Mouse (Mus musculus) CH12.LX (cell line): ENCODE measurements around the gene Tom1. TPM values are rescaled to one million over a fixed set of nuclear protein-coding genes. Genes with fewer than 3 reads are reported as not detected.

Experiments used
- DNase-seq: peaks from one replicate; pipeline ENCODE4 v3.0.0-alpha.2; 2013; ENCODE audit errors: extremely low read depth
- H3K27ac ChIP-seq: 2 replicates; pipeline ENCODE4 v1.5.1; 2012; ENCODE audit warnings: low read depth, mild to moderate bottlenecking, control low read depth, moderate library complexity; ENCODE audit not compliant: insufficient read depth
- H3K27me3 ChIP-seq: replicated peaks from 2 replicates; pipeline ENCODE3; 2012; ENCODE audit warnings: inconsistent platforms
- H3K36me3 ChIP-seq, 2 experiments: replicated peaks in 1 of 2; 2 replicates each; pipeline versions ENCODE3 to v1.6.1; 2012; ENCODE audit warnings: inconsistent platforms in 1 of 2, low read length in 1 of 2, mild to moderate bottlenecking in 1 of 2, mixed read lengths in 1 of 2, moderate library complexity in 1 of 2; ENCODE audit not compliant: control insufficient read depth in 1 of 2, insufficient read depth in 1 of 2
- H3K4me1 ChIP-seq, 2 experiments: 2 replicates each; pipeline ENCODE4 v1.6.1; 2012; ENCODE audit warnings: inconsistent platforms in 1 of 2, moderate library complexity in 1 of 2; ENCODE audit not compliant: insufficient read depth in 2 of 2, control insufficient read depth in 1 of 2
- H3K4me2 ChIP-seq: 2 replicates; pipeline ENCODE4 v1.6.1; 2012; ENCODE audit warnings: low read depth, mild to moderate bottlenecking, control low read depth; ENCODE audit not compliant: poor library complexity, insufficient read depth, severe bottlenecking
- H3K4me3 ChIP-seq, 3 experiments: fragments of 150-350 bp in 1 of 3; sonication (generic) in 1 of 3; replicated peaks in 1 of 3; 2 replicates each; pipeline versions ENCODE3 to v1.5.1; 2011 to 2012; ENCODE audit warnings: low read depth in 2 of 3, low read length in 2 of 3, mild to moderate bottlenecking in 2 of 3, moderate library complexity in 2 of 3, control low read depth in 1 of 3, improper control_type of control experiment in 1 of 3, inconsistent platforms in 1 of 3, mixed read lengths in 1 of 3; ENCODE audit not compliant: poor library complexity in 1 of 3
- H3K79me2 ChIP-seq: replicated peaks from 2 replicates; pipeline ENCODE4 v1.6.1; 2012; ENCODE audit warnings: mild to moderate bottlenecking, moderate library complexity; ENCODE audit not compliant: control insufficient read depth, poor library complexity, insufficient read depth, severe bottlenecking; ENCODE audit errors: extremely low read depth
- H3K9ac ChIP-seq: 2 replicates; pipeline ENCODE4 v1.6.1; 2012; ENCODE audit warnings: low read depth, mild to moderate bottlenecking, control low read depth, moderate library complexity; ENCODE audit not compliant: insufficient read depth
- H3K9me3 ChIP-seq: replicated peaks from 2 replicates; pipeline ENCODE3; 2012; ENCODE audit warnings: low read length, inconsistent platforms, mixed read lengths
- BHLHE40 ChIP-seq: IDR thresholded peaks from 2 replicates; pipeline ENCODE4 v1.6.1; 2011; ENCODE audit warnings: mild to moderate bottlenecking, low read depth, low read length, improper control_type of control experiment
- CHD1 ChIP-seq: IDR thresholded peaks from 2 replicates; pipeline ENCODE4 v1.6.1; 2012; ENCODE audit warnings: low read depth, low read length, improper control_type of control experiment, inconsistent platforms
- CHD2 ChIP-seq: IDR thresholded peaks from 2 replicates; pipeline ENCODE4 v1.6.1; 2011; ENCODE audit warnings: low read length, improper control_type of control experiment
- CTCF ChIP-seq, 2 experiments: IDR thresholded peaks in 1 of 2; conservative IDR thresholded peaks in 1 of 2; 2 replicates each; pipeline ENCODE4 v1.5.1; 2011 to 2012; ENCODE audit warnings: low read depth in 2 of 2, low read length in 2 of 2, improper control_type of control experiment in 1 of 2, inconsistent platforms in 1 of 2, mild to moderate bottlenecking in 1 of 2, moderate library complexity in 1 of 2
- ELF1 ChIP-seq: IDR thresholded peaks from 2 replicates; pipeline ENCODE4 v1.6.1; 2014; ENCODE audit warnings: low read depth, mild to moderate bottlenecking, inconsistent platforms, low read length, improper control_type of control experiment
- EP300 ChIP-seq: IDR thresholded peaks from 2 replicates; pipeline ENCODE4 v1.6.1; 2011; ENCODE audit warnings: low read length, improper control_type of control experiment
- ETS1 ChIP-seq: conservative IDR thresholded peaks from 2 replicates; pipeline ENCODE4 v1.6.1; 2012; ENCODE audit warnings: low read depth, mild to moderate bottlenecking, inconsistent platforms, low read length, improper control_type of control experiment, moderate library complexity
- GABPA ChIP-seq: IDR thresholded peaks from 2 replicates; pipeline ENCODE4 v1.6.1; 2012; ENCODE audit warnings: low read depth, low read length, improper control_type of control experiment, inconsistent platforms; ENCODE audit not compliant: insufficient replicate concordance
- HCFC1 ChIP-seq: IDR thresholded peaks from 2 replicates; pipeline ENCODE4 v1.6.1; 2012; ENCODE audit warnings: low read depth, mild to moderate bottlenecking, inconsistent platforms, low read length, improper control_type of control experiment
- MXI1 ChIP-seq: IDR thresholded peaks from 2 replicates; pipeline ENCODE4 v1.6.1; 2011; ENCODE audit warnings: mild to moderate bottlenecking, low read depth, low read length, improper control_type of control experiment
- NELFE ChIP-seq: IDR thresholded peaks from 2 replicates; pipeline ENCODE4 v1.6.1; 2011; ENCODE audit warnings: low read depth, low read length, improper control_type of control experiment
- PAX5 ChIP-seq: IDR thresholded peaks from 2 replicates; pipeline ENCODE4 v1.6.1; 2012; ENCODE audit warnings: low read length, inconsistent platforms, mixed read lengths
- POLR2AphosphoS2 ChIP-seq: IDR thresholded peaks from 2 replicates; pipeline ENCODE4 v1.6.1; 2011; ENCODE audit warnings: low read depth, low read length, improper control_type of control experiment
- TCF12 ChIP-seq: IDR thresholded peaks from 2 replicates; pipeline ENCODE4 v1.6.1; 2014; ENCODE audit warnings: low read depth, mild to moderate bottlenecking, inconsistent platforms, low read length, improper control_type of control experiment
- ZNF384 ChIP-seq: IDR thresholded peaks from 2 replicates; pipeline ENCODE4 v1.6.1; 2012; ENCODE audit warnings: low read depth, low read length, improper control_type of control experiment, inconsistent platforms
- dilution Hi-C: fragments of 300-500 bp; cut with MboI; formaldehyde crosslinking; loops from 2 replicates; pipeline ENCODE4 v1.14.3; 2020; ENCODE audit warnings: low sequenced_read_pairs; ENCODE audit not compliant: extremely low pct_unique_long_range_greater_than_20kb, extremely low pct_ligation_motif_present
- in situ Hi-C: fragments of 300-500 bp; cut with MboI; formaldehyde crosslinking; loops from 3 replicates; pipeline ENCODE4 v1.14.3; 2019; ENCODE audit warnings: low sequenced_read_pairs, low pct_ligation_motif_present, low pct_unique_long_range_greater_than_20kb, mixed read lengths
- polyA plus RNA-seq: library from polyadenylated mRNA; unstranded; fragments of >175 nt; gene quantifications from 2 replicates; pipeline ENCODE4 v1.2.1, GENCODE M21; 2012; ENCODE audit warnings: low read depth; ENCODE audit not compliant: insufficient read length
- total RNA-seq, 2 experiments: library from RNA; depleted of rRNA; stranded (reverse); fragments of 300-350 nt in 1 of 2; fragments of >200 nt in 1 of 2; gene quantifications; 2 replicates each; pipeline ENCODE4 v1.2.3; 2012 to 2014

The Tom1 gene
- total and polyA plus RNA-seq, 3 experiments, result 13.4 to 25.3 (median 18.4) TPM

GRCm38 (mm10) chr8:74994540-74994939, 39.0 kb upstream of the Tom1 start:
- peak overlapping the region; percentile 98 for H3K9ac ChIP-seq
- H3K27ac ChIP-seq, result no peak overlapping the region
- no peak for DNase-seq
- peaks cover 10 to 13% of the 10 kb centered on the region in 2 experiments for H3K36me3 ChIP-seq
- H3K27me3 ChIP-seq, result peaks cover 4% of the 10 kb centered on the region
- H3K79me2 ChIP-seq, result peaks cover 8% of the 10 kb centered on the region
- peak overlapping the region; percentile 52 for H3K4me2 ChIP-seq
- no peaks in the 10 kb centered on the region for H3K9me3 ChIP-seq
- no peak for TF ChIP-seq CTCF (conservative IDR thresholded peaks at IDR 0.05 in 1 of 2, IDR thresholded peaks at IDR 0.05 in 1 of 2; ENCODE audit: low read depth in 2 of 2, low read length in 2 of 2)
- no peak for TF ChIP-seq BHLHE40
- no peak for TF ChIP-seq ELF1
- TF ChIP-seq CHD2, result no peak
- no peak for TF ChIP-seq GABPA
- TF ChIP-seq TCF12, result no peak
- no peak for TF ChIP-seq EP300
- no peak for TF ChIP-seq POLR2AphosphoS2
- no peak for TF ChIP-seq MXI1
- TF ChIP-seq HCFC1, result no peak
- no peak for TF ChIP-seq ZNF384
- H3K4me3 ChIP-seq, result peak overlapping the region; percentile 74 to 85 (median 82)
- H3K4me1 ChIP-seq, result peaks cover 0 to 16% of the 10 kb centered on the region in 2 experiments; a peak in 2 of 4 replicates
- in situ Hi-C loops (no loop called here), dilution Hi-C loops (no loop called here)

- Histone ChIP-seq H3K79me2 (peaks cover 5% of the 10 kb centered on the region; the same call in 1 of the 2 replicates), H3K36me3 (peaks cover 35 to 55% of the 10 kb centered on the region in 2 experiments), H3K27me3 (no peaks in the 10 kb centered on the region), H3K4me1 (peaks cover 0 to 4% of the 10 kb centered on the region in 2 experiments; a peak in 1 of 4 replicates), H3K9ac (no peak overlapping the region), H3K27ac (no peak overlapping the region), H3K4me2 (no peak overlapping the region)
- dilution Hi-C loops, result no loop called here
- in situ Hi-C loops, result no loop called here
- TF ChIP-seq ELF1, result no peak
- no peak for TF ChIP-seq GABPA
- TF ChIP-seq, all 38 proteins: peak for 0
- DNase-seq, result no peak
- no peak overlapping the region for H3K4me3 ChIP-seq
- H3K9me3 ChIP-seq, result no peaks in the 10 kb centered on the region
These were observed 33.1 kb upstream of the Tom1 start for GRCm38 (mm10) chr8:75000431-75000830.

- H3K27me3 ChIP-seq, result no peaks in the 10 kb centered on the region
- peaks cover 3 to 6% of the 10 kb centered on the region in 2 experiments; a peak in 3 of 4 replicates for H3K4me1 ChIP-seq
- peaks cover 13 to 60% of the 10 kb centered on the region in 2 experiments for H3K36me3 ChIP-seq
- in situ Hi-C loops, result no loop called here
- H3K27ac ChIP-seq, result no peak overlapping the region
- no peaks in the 10 kb centered on the region for H3K9me3 ChIP-seq
- H3K79me2 ChIP-seq, result peaks cover 8% of the 10 kb centered on the region
- DNase-seq, result no peak
- TF ChIP-seq HCFC1 (no peak), CHD1 (no peak), PAX5 (no peak), NELFE (no peak), ETS1 (no peak)
- dilution Hi-C loops, result no loop called here
- H3K4me3 ChIP-seq, result no peak overlapping the region
- H3K4me2 ChIP-seq, result no peak overlapping the region
- no peak overlapping the region for H3K9ac ChIP-seq
These were observed 24.7 kb upstream of the Tom1 start for GRCm38 (mm10) chr8:75008826-75009225.
